Mouse (Mus musculus) v-Abl transformed pro-B cells (cell line): ENCODE data around the gene Slc29a1.

Source experiments
- in situ Hi-C, 2 experiments: fragments of 400-800 bp; cut with MboI; formaldehyde crosslinking; loops; one replicate each; pipeline ENCODE4 v1.15.1; 2025; ENCODE audit not compliant: unreplicated experiment in 2 of 2

The Slc29a1 gene

DNA sequence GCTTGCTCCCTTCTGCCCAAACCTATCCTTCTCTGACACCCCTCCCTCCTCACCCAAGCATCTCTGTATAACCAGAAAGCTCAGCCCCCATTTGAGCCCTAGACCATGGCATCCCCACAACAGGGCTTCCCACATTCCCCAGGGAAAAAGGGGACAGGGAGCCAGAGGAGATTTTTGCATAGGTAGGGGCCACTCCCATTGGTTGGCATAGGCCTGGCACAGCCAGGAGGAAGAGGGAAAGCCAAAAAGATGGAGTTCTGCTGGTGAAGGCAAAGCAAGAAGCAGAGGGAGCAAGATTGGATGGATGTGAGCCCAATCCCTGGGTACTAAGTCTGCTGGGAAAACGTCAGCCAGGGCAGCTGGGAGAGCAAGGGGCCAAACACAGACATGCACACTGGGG, 56.3 kb downstream of the Slc29a1 start:
- in situ Hi-C loops: no loop called here

DNA sequence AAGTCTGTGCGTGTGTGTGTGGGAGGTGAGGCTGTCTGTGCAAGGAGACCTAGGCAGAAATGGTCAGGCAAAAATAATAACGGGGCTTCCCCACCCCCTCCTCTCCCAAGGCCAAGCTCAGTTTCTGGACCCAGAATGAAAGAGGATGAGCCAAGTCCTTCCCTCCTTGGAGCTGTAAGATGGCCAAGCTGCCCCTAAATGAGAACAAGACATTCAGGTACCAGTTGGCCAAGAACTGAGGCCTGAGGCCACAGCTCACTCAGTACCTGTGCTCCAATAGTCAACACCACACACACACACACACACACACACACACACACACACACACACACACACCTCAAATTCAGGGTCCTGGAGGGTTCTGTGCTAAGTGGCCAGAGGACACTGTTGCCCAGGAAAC, 56.7 kb downstream of the Slc29a1 start:
- in situ Hi-C loops: no loop called here

DNA sequence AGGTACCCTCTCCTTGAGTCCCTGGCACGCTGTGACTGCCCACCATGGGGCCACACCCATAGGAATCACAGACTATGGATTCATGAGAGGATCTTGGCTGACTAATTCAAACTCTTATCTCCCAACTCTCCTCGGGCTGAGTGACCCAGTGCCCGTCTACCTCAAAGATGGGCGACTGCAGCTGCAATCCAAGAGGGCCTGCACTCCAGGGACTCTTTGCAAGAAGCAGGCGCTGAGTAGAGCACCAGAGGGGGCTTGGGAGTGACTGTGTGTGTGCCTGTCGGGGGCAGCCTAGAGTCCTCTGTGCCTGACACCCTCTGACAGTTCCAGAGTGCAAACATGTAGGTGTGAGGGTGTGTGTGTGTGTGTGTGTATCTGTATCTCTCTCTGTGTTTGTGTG, 57.3 kb downstream of the Slc29a1 start:
- in situ Hi-C loops: no loop called here

DNA sequence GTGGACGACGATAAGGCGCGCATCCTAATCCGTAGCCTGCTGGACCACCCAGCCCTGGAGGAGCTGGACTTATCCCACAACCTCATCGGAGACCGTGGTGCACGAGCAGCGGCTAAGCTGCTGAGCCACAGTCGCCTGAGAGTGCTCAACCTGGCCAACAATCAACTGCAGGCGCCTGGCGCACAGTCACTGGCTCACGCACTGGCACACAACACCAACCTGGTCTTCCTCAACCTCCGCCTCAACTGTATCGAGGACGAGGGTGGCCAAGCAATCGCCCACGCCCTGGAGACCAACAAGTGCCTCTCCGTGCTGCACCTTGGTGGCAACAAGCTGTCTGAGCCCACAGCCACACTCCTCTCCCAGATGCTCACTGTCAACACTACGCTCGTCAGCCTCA, 59.7 kb downstream of the Slc29a1 start:
- in situ Hi-C loops: no loop called here

DNA sequence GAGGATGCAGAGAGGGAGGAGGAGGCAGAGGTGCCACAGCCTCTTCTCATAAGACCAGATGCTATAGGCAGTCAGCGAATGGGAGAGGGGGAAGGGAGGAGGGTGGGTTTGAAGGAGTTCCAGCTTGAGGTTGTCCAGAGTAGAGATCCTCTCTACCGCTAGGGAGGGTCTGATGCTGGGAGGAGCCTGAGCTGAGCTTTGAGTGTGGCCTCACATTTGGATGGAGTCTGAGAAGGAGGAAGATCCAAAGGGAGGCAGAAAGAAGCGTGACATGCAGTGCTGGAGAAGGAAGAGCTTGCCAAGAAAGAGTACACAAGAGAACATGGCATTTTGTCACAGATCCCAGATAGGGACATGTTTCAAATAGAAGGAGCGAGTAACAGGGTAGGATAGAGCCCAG, 61.0 kb downstream of the Slc29a1 start:
- in situ Hi-C loops: no loop called here

DNA sequence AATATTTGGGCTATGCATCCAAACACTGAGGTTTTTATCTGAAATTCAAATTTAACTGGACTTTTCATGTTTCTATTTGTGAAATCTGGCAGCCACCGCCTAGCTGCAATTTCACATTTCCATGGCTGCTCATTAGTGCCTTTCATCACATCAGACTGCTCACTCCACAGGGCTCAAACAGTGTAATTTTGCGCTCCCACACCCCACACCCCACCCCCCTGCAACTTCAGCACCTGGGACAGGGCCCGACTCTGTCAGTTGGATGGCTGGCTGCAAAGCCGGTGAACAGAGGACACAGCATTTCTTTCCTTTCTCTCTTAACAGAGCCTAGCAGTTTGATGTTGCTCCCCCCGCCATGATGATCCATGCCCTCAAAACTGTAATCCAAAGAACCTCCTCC, 63.1 kb downstream of the Slc29a1 start:
- in situ Hi-C loops: no loop called here
